Mouse (Mus musculus): Measurements from ENCODE around the gene 9230104L09Rik. TPM values are rescaled to one million over a fixed set of nuclear protein-coding genes. Genes with fewer than 3 reads are reported as not detected.
A peak's percentile ranks its signal among the peaks of the same experiment; 100 is the strongest.

9230104L09Rik gene
- polyA plus RNA-seq, 1 experiment = not detected

DNA sequence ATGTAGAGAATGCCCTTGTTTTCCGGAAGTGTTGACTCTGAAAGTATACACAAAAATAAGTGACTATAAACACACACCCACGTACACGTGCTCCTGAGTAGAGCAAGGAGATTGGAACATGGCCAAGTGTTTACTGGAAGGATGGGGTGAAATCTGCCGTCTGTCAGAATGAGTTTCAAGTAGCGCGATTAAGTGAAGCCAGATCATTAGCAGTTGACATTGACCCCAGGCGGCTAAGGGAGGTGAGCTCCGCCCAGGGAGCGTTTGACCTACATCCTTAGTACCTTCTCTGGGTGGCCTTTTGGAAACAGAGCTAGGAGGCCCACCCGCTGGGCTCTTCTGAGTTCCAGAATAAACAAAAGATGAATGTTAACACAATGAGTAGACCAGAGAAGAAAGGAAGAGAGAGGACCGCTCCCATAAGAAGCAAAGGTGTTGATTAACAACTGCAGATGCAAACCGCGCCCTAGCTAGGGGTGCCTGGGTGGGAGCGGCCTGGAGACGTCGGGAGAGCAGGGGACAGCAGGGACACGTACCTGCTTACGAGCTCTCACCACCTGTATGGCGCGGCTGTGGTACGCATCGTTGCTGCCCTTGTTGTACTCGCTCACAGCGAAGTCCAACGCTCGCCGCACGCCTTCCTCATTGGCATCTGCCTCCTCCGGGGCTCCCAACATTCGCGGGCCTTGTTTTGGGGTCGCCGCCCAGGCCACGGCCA is 9.9 kb upstream of the 9230104L09Rik start:
- TF ChIP-seq CTCF (IDR thresholded peaks at IDR 0.05; ENCODE audit: extremely low read depth, insufficient read length, insufficient replicate concordance, low read depth, low read length) (no peak), POLR2A (IDR thresholded peaks at IDR 0.05; ENCODE audit: low read depth, low read length) (no peak)
- peak overlapping the region; percentile 77 for H3K27ac ChIP-seq (ENCODE audit: insufficient read depth, low read depth, low read length)
- WGBS = under 1% methylated on average over 34 of the region's 34 CpGs

DNA sequence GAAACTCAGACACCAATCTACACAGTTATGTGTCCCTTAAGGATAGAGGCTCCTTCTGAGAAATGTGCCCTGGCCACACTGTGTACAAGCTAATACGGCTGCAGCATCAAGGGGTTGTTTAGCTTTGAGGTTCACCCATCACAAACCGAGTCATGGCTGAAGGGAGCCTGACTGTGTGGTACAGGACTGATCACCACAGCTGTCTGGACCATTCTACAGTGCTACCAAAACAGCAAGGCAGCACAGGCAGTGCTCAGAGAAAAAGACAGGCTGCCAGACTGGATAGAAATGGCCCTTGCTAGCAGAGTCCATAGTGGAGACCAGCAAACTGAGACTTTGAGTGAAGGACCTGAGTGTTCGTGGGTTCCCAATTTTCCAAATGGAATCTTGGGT is 9.4 kb upstream of the 9230104L09Rik start:
- H3K4me3 ChIP-seq (ENCODE audit: low read depth, low read length) = peak overlapping the region; percentile 54
- TF ChIP-seq POLR2A (IDR thresholded peaks at IDR 0.05; ENCODE audit: low read depth, low read length) (no peak), CTCF (IDR thresholded peaks at IDR 0.05; ENCODE audit: extremely low read depth, insufficient read length, insufficient replicate concordance, low read depth, low read length) (no peak)
- WGBS = 34% methylated on average over 3 of the region's 3 CpGs
- peaks cover 8% of the 10 kb centered on the region; the same call in 1 of the 2 replicates for H3K4me1 ChIP-seq (ENCODE audit: control insufficient read depth, insufficient read depth, insufficient read length, low read length)
- peaks cover 4% of the 10 kb centered on the region for H3K36me3 ChIP-seq (ENCODE audit: control insufficient read depth, insufficient read depth, low read length)
- H3K27me3 ChIP-seq (ENCODE audit: control insufficient read depth, insufficient read depth, low read length) = no peaks in the 10 kb centered on the region
- H3K27ac ChIP-seq (ENCODE audit: insufficient read depth, low read depth, low read length) = peak overlapping the region; percentile 17; the same call in 1 of the 2 replicates

More for the DNA sequence above, 9.9 kb upstream of the 9230104L09Rik start:
- H3K36me3 ChIP-seq (ENCODE audit: control insufficient read depth, insufficient read depth, low read length) = peaks cover 4% of the 10 kb centered on the region
- H3K27me3 ChIP-seq (ENCODE audit: control insufficient read depth, insufficient read depth, low read length) = no peaks in the 10 kb centered on the region
- peak overlapping the region; percentile 92 for H3K4me3 ChIP-seq (ENCODE audit: low read depth, low read length)
- peaks cover 11% of the 10 kb centered on the region; the same call in 1 of the 2 replicates for H3K4me1 ChIP-seq (ENCODE audit: control insufficient read depth, insufficient read depth, insufficient read length, low read length)

DNA sequence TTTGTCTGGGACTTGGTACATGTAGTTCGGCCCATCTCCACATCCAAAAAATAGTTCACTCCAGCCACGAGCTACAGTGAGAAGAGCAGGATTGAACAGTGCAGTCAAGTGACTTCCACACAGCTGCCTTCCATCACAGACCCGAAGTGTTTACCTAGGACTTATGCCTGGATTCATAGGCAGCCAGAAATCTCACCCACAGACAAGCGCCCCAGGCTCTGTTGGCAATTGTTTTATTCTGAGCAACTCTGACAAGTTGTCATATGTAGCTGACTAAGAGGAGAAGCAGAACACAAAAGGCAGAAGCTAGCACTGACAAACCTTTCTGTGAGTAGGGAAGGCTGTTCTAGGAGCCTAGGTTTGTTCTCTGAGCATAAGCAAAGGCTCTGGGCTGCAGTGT is 8.0 kb upstream of the 9230104L09Rik start:
- WGBS = 55% methylated on average over 4 of the region's 4 CpGs
- H3K4me3 ChIP-seq (ENCODE audit: low read depth, low read length) = no peak overlapping the region
- TF ChIP-seq POLR2A (IDR thresholded peaks at IDR 0.05; ENCODE audit: low read depth, low read length) (no peak), CTCF (IDR thresholded peaks at IDR 0.05; ENCODE audit: extremely low read depth, insufficient read length, insufficient replicate concordance, low read depth, low read length) (no peak)
- peaks cover 4% of the 10 kb centered on the region for H3K36me3 ChIP-seq (ENCODE audit: control insufficient read depth, insufficient read depth, low read length)
- H3K27me3 ChIP-seq (ENCODE audit: control insufficient read depth, insufficient read depth, low read length) = no peaks in the 10 kb centered on the region
- peaks cover 8% of the 10 kb centered on the region; the same call in 1 of the 2 replicates for H3K4me1 ChIP-seq (ENCODE audit: control insufficient read depth, insufficient read depth, insufficient read length, low read length)
- H3K27ac ChIP-seq (ENCODE audit: insufficient read depth, low read depth, low read length) = peak overlapping the region; percentile 26

DNA sequence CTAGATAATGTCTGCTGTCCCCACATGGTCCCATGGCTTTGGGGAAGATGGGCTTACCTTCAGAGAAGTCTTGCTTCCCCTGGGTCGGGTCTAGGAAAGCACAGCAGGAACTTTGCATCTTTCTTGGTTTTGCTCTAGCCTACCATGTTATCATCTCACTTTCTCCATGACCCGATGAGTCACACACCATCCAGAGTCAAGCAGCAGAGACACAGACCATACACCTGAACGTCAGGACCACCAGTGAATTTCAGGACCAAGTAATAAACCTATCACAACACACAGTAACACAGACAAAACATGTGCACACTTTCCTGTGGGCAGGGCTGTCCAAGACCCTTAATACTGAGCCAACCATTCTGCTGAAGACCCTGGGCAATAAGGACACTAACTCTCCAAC is 5.7 kb upstream of the 9230104L09Rik start:
- Histone ChIP-seq H3K27ac (ENCODE audit: insufficient read depth, low read depth, low read length) (no peak overlapping the region), H3K4me1 (ENCODE audit: control insufficient read depth, insufficient read depth, insufficient read length, low read length) (peaks cover 6% of the 10 kb centered on the region; the same call in 1 of the 2 replicates), H3K27me3 (ENCODE audit: control insufficient read depth, insufficient read depth, low read length) (no peaks in the 10 kb centered on the region), H3K4me3 (ENCODE audit: low read depth, low read length) (no peak overlapping the region), H3K36me3 (ENCODE audit: control insufficient read depth, insufficient read depth, low read length) (peaks cover 4% of the 10 kb centered on the region)
- TF ChIP-seq POLR2A (IDR thresholded peaks at IDR 0.05; ENCODE audit: low read depth, low read length) = no peak
- TF ChIP-seq CTCF (IDR thresholded peaks at IDR 0.05; ENCODE audit: extremely low read depth, insufficient read length, insufficient replicate concordance, low read depth, low read length) = no peak
- 82% methylated on average over 3 of the region's 3 CpGs for WGBS

DNA sequence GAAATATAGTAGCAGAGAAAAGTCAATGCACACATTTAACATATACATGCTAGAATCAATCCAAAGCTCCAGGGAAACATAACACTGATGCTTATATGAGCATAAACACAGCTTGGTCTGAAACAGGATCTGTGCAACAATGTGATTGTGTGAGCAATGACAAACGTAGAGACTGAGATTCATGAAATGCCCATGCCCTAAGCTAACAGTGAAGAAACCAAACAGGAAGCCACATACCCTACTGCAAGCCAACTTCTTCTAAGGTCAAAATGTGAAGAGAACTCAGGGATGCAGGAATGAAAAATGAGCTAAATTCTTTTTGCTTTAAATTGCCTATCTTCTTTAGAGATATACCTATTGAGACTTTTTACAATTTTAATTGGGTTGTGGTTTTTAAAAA is 4.1 kb upstream of the 9230104L09Rik start:
- Histone ChIP-seq H3K4me3 (ENCODE audit: low read depth, low read length) (no peak overlapping the region), H3K27ac (ENCODE audit: insufficient read depth, low read depth, low read length) (no peak overlapping the region), H3K27me3 (ENCODE audit: control insufficient read depth, insufficient read depth, low read length) (no peaks in the 10 kb centered on the region), H3K36me3 (ENCODE audit: control insufficient read depth, insufficient read depth, low read length) (peaks cover 4% of the 10 kb centered on the region), H3K4me1 (ENCODE audit: control insufficient read depth, insufficient read depth, insufficient read length, low read length) (no peaks in the 10 kb centered on the region)
- 58% methylated on average over 1 of the region's 1 CpGs for WGBS
- TF ChIP-seq POLR2A (IDR thresholded peaks at IDR 0.05; ENCODE audit: low read depth, low read length) (no peak), CTCF (IDR thresholded peaks at IDR 0.05; ENCODE audit: extremely low read depth, insufficient read length, insufficient replicate concordance, low read depth, low read length) (no peak)

DNA sequence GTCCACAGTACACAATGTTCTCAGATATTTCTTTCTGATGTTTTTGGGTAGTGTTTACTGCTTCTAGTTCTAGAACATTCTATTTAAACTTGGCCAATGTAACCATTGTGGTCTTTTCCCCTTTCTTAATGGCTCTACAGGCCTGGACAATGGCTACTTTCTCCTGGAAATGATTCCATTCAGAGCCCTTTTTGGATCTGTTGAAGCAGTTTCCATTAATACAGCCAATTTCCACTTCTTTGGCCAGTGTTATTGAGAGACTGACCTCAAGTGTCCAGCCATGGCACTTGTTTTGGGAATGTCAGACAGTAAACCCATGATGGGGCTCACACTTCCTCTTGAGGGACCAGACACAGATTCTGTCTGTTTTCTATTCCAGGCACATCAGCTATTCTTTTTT is 3.1 kb downstream of the 9230104L09Rik start:
- no peak overlapping the region for H3K4me3 ChIP-seq (ENCODE audit: low read depth, low read length)
- no peak overlapping the region for H3K27ac ChIP-seq (ENCODE audit: insufficient read depth, low read depth, low read length)
- H3K4me1 ChIP-seq (ENCODE audit: control insufficient read depth, insufficient read depth, insufficient read length, low read length) = no peaks in the 10 kb centered on the region
- no peak for TF ChIP-seq CTCF (IDR thresholded peaks at IDR 0.05; ENCODE audit: extremely low read depth, insufficient read length, insufficient replicate concordance, low read depth, low read length)
- no peak for TF ChIP-seq POLR2A (IDR thresholded peaks at IDR 0.05; ENCODE audit: low read depth, low read length)
- no peaks in the 10 kb centered on the region for H3K36me3 ChIP-seq (ENCODE audit: control insufficient read depth, insufficient read depth, low read length)
- no peaks in the 10 kb centered on the region for H3K27me3 ChIP-seq (ENCODE audit: control insufficient read depth, insufficient read depth, low read length)

DNA sequence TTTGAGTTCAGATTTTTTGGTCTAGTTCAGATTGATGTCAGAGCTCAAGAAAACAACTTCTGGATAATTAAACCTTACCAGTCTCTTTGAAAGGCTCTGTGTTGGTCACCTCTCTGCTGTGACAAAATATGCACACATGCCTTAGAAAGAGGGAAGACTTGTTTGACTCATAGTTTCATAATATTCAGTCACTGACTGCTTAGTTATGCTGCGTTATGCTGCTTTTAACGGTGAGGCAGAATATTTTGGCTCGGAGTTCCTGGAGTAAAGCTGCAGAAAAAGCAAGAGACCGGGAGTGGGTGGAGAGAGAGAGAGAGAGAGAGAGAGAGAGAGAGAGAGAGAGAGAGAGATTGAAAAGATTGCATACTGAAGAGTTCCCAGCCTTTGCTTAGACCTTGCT is 3.8 kb downstream of the 9230104L09Rik start:
- Histone ChIP-seq H3K4me1 (ENCODE audit: control insufficient read depth, insufficient read depth, insufficient read length, low read length) (no peaks in the 10 kb centered on the region), H3K27ac (ENCODE audit: insufficient read depth, low read depth, low read length) (no peak overlapping the region; the same call in 1 of the 2 replicates), H3K27me3 (ENCODE audit: control insufficient read depth, insufficient read depth, low read length) (no peaks in the 10 kb centered on the region), H3K36me3 (ENCODE audit: control insufficient read depth, insufficient read depth, low read length) (no peaks in the 10 kb centered on the region), H3K4me3 (ENCODE audit: low read depth, low read length) (no peak overlapping the region)
- WGBS = 79% methylated on average over 4 of the region's 4 CpGs
- TF ChIP-seq POLR2A (IDR thresholded peaks at IDR 0.05; ENCODE audit: low read depth, low read length) (no peak), CTCF (IDR thresholded peaks at IDR 0.05; ENCODE audit: extremely low read depth, insufficient read length, insufficient replicate concordance, low read depth, low read length) (no peak)
